8 mouse cellular contexts compared by ENCODE assay signal in the genomic region with DNA sequence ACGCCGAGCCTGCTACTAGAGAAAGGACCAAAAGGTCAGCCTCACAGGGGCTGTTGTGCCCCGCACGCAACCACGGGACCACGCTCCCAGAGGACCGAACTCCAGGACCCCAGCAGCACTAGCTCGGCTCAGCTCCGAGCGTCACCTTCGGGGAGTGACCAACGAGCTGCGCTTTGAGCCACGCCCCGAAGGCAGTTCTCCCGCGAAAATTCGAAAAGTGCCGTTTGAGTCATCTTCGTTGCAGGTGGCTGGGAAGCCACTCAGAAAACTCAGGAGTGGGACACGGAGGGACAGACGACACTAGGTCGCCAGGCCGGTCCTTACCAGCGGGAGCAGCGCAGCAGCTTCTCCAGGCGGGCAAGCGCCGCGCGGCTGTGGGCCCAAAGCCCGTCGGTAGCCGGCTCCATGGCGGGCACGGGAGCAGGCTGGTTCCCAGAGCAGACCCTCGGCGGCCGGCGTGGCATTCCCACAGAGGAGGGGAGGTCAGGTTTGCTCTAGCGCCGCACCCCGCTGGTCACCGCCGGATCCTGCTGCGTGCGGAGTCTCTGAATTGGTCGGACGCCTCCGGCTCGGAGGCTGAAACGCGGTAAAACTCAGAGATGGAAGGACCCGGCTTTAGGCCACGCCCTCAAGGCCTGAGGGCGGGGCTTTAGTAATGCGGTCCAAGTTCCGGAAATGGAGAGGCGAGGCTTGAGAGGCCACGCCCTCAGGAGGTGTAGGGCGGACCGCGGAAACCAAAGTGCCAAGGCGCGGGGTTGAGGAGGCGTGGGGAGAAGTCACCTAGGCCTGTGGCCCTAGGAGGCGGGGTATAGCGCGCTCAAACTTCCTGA. TPM values are rescaled to one million over a fixed set of nuclear protein-coding genes. Genes with fewer than 3 reads are reported as not detected.
A peak's percentile ranks its signal among the peaks of the same experiment; 100 is the strongest.
DNase-seq lines count a peak whose midpoint lies in the region; ATAC-seq and TF ChIP-seq lines count a peak whose summit lies in the region.

A gene (minus strand): TSS at position 803 of the 830 bp plus-strand sequence.

- TF ChIP-seq POLR2A in CH12.LX (IDR thresholded peaks at IDR 0.05; ENCODE audit: low read depth, low read length) = peak; percentile 75

- WGBS in forebrain, embryonic 11.5 days = 1% methylated on average over 69 of the region's 69 CpGs
- under 1% methylated on average over 69 of the region's 69 CpGs for WGBS in heart, embryonic 16.5 days
- under 1% methylated on average over 69 of the region's 69 CpGs for WGBS in liver, embryonic 15.5 days (ENCODE audit: insufficient replicate concordance)
- WGBS in neural tube, embryonic 12.5 days = under 1% methylated on average over 69 of the region's 69 CpGs

- H3K79me2 ChIP-seq in CH12.LX (replicated peaks; ENCODE audit: control insufficient read depth, extremely low read depth, insufficient read depth, poor library complexity, severe bottlenecking) = peaks cover 31% of the 10 kb centered on the region

- TF ChIP-seq CTCF in CH12.LX (conservative IDR thresholded peaks at IDR 0.05 in 1 of 2, IDR thresholded peaks at IDR 0.05 in 1 of 2; ENCODE audit: low read depth in 2 of 2, low read length in 2 of 2) = no peak

- peak; percentile 99 for DNase-seq in CH12.LX (ENCODE audit: extremely low read depth)
- DNase-seq in c-Kit-positive CD71-positive TER-119-negative erythroid progenitor cells, embryonic 14.5 days (ENCODE audit: low read depth) = peak; percentile 99
- DNase-seq in forebrain, embryonic 11.5 days (ENCODE audit: low spot score) = peak; percentile 95
- DNase-seq in kidney, postnatal 36 days = peak; percentile 97 to 98
- peak; percentile 29 for DNase-seq in telencephalon, adult 2 months (ENCODE audit: low read depth, low spot score)

- H3K27ac ChIP-seq in CH12.LX (ENCODE audit: insufficient read depth, low read depth) = peak within 1 kb of the TSS; percentile 71
- H3K27ac ChIP-seq in forebrain, embryonic 11.5 days (ENCODE audit: low read depth, low read length) = peak within 1 kb of the TSS; percentile 63; the same call in 1 of the 2 replicates
- H3K27ac ChIP-seq in heart, embryonic 16.5 days (ENCODE audit: low read length) = peak within 1 kb of the TSS; percentile 87
- peak within 1 kb of the TSS; percentile 92 for H3K27ac ChIP-seq in liver, embryonic 15.5 days (replicated peaks)
- H3K27ac ChIP-seq in neural tube, embryonic 12.5 days = no peak within 1 kb of the TSS

- H3K4me1 ChIP-seq in CH12.LX (ENCODE audit: control insufficient read depth in 1 of 2, insufficient read depth in 2 of 2) = peaks cover 4 to 26% of the 10 kb centered on the region in 2 experiments
- H3K4me1 ChIP-seq in forebrain, embryonic 11.5 days (replicated peaks; ENCODE audit: control insufficient read depth, insufficient read depth, low read length) = peaks cover 6% of the 10 kb centered on the region; the same call in 1 of the 2 replicates
- peaks cover 22% of the 10 kb centered on the region for H3K4me1 ChIP-seq in heart, embryonic 16.5 days (ENCODE audit: control insufficient read depth, insufficient read depth, low read length)
- H3K4me1 ChIP-seq in liver, embryonic 15.5 days (replicated peaks) = peaks cover 56% of the 10 kb centered on the region
- H3K4me1 ChIP-seq in neural tube, embryonic 12.5 days = no peaks in the 10 kb centered on the region

- no peaks in the 10 kb centered on the region for H3K27me3 ChIP-seq in CH12.LX (replicated peaks)
- H3K27me3 ChIP-seq in forebrain, embryonic 11.5 days (ENCODE audit: control insufficient read depth, insufficient read depth, low read length) = no peaks in the 10 kb centered on the region
- no peaks in the 10 kb centered on the region for H3K27me3 ChIP-seq in heart, embryonic 16.5 days (ENCODE audit: control insufficient read depth, insufficient read depth, low read length)
- no peaks in the 10 kb centered on the region for H3K27me3 ChIP-seq in liver, embryonic 15.5 days
- no peaks in the 10 kb centered on the region for H3K27me3 ChIP-seq in neural tube, embryonic 12.5 days (replicated peaks)

- no peaks in the 10 kb centered on the region for H3K9me3 ChIP-seq in CH12.LX (replicated peaks; ENCODE audit: low read length)
- no peaks in the 10 kb centered on the region for H3K9me3 ChIP-seq in forebrain, embryonic 11.5 days (ENCODE audit: control insufficient read depth, low read length)
- no peaks in the 10 kb centered on the region for H3K9me3 ChIP-seq in heart, embryonic 16.5 days (replicated peaks; ENCODE audit: control insufficient read depth, low read length)
- H3K9me3 ChIP-seq in liver, embryonic 15.5 days (replicated peaks) = no peaks in the 10 kb centered on the region
- no peaks in the 10 kb centered on the region for H3K9me3 ChIP-seq in neural tube, embryonic 12.5 days

- ATAC-seq in forebrain, embryonic 11.5 days (replicated peaks; ENCODE audit: low FRiP score) = peak; percentile 98
- ATAC-seq in heart, embryonic 16.5 days (replicated peaks; ENCODE audit: extremely low read depth, insufficient read depth, low FRiP score) = peak; percentile 95
- ATAC-seq in liver, embryonic 15.5 days (ENCODE audit: insufficient read depth) = peak; percentile 97
- peak; percentile 92 for ATAC-seq in neural tube, embryonic 12.5 days (ENCODE audit: low FRiP score, low read depth)

- H3K4me3 ChIP-seq in CH12.LX (replicated peaks in 1 of 3; ENCODE audit: low read depth in 2 of 3, low read length in 2 of 3, poor library complexity in 1 of 3) = peak within 1 kb of the TSS; percentile 90 to 94 (median 91)
- H3K4me3 ChIP-seq in forebrain, embryonic 11.5 days (ENCODE audit: low read depth, low read length) = peak within 1 kb of the TSS; percentile 54
- peak within 1 kb of the TSS; percentile 88 for H3K4me3 ChIP-seq in heart, embryonic 16.5 days (ENCODE audit: low read length)
- peak within 1 kb of the TSS; percentile 99 for H3K4me3 ChIP-seq in liver, embryonic 15.5 days (replicated peaks)
- H3K4me3 ChIP-seq in neural tube, embryonic 12.5 days = peak within 1 kb of the TSS; percentile 76

- no peak for TF ChIP-seq EP300 in CH12.LX (IDR thresholded peaks at IDR 0.05; ENCODE audit: low read length)

- dilution Hi-C loops in CH12.LX (cut with MboI; ENCODE audit: extremely low pct_ligation_motif_present, extremely low pct_unique_long_range_greater_than_20kb, low sequenced_read_pairs) = no loop called here

- peaks cover 0 to 16% of the 10 kb centered on the region in 2 experiments for H3K36me3 ChIP-seq in CH12.LX (replicated peaks in 1 of 2; ENCODE audit: control insufficient read depth in 1 of 2, insufficient read depth in 1 of 2, low read length in 1 of 2)
- no peaks in the 10 kb centered on the region for H3K36me3 ChIP-seq in forebrain, embryonic 11.5 days (ENCODE audit: control insufficient read depth, insufficient read depth, low read length)
- no peaks in the 10 kb centered on the region for H3K36me3 ChIP-seq in heart, embryonic 16.5 days (ENCODE audit: control insufficient read depth, insufficient read depth)
- peaks cover 5% of the 10 kb centered on the region; the same call in 1 of the 2 replicates for H3K36me3 ChIP-seq in liver, embryonic 15.5 days (replicated peaks)
- H3K36me3 ChIP-seq in neural tube, embryonic 12.5 days = no peaks in the 10 kb centered on the region

- TF ChIP-seq RAD21 in CH12.LX (IDR thresholded peaks at IDR 0.05; ENCODE audit: low read depth, low read length) = no peak; the same call in none of the 2 replicates

- peak within 1 kb of the TSS; percentile 66 for H3K9ac ChIP-seq in CH12.LX (ENCODE audit: insufficient read depth, low read depth)
- peak within 1 kb of the TSS; percentile 70 for H3K9ac ChIP-seq in forebrain, embryonic 11.5 days (ENCODE audit: low read length)
- peak within 1 kb of the TSS; percentile 82 for H3K9ac ChIP-seq in heart, embryonic 16.5 days (ENCODE audit: low read length)
- peak within 1 kb of the TSS; percentile 92 for H3K9ac ChIP-seq in liver, embryonic 15.5 days
- peak within 1 kb of the TSS; percentile 61 for H3K9ac ChIP-seq in neural tube, embryonic 12.5 days

- peak within 1 kb of the TSS; percentile 18; the same call in 1 of the 2 replicates for H3K4me2 ChIP-seq in CH12.LX (ENCODE audit: insufficient read depth, low read depth, poor library complexity, severe bottlenecking)
- peak within 1 kb of the TSS; percentile 63 for H3K4me2 ChIP-seq in forebrain, embryonic 11.5 days (ENCODE audit: low read depth, low read length, severe bottlenecking)
- peak within 1 kb of the TSS; percentile 68 for H3K4me2 ChIP-seq in heart, embryonic 16.5 days (ENCODE audit: low read depth, low read length)
- H3K4me2 ChIP-seq in liver, embryonic 15.5 days = peak within 1 kb of the TSS; percentile 73
- peak within 1 kb of the TSS; percentile 66 for H3K4me2 ChIP-seq in neural tube, embryonic 12.5 days (replicated peaks)

- in situ Hi-C loops in CH12.LX (cut with MboI; ENCODE audit: low pct_ligation_motif_present, low pct_unique_long_range_greater_than_20kb, low sequenced_read_pairs) = no loop called here

TF ChIP-seq in CH12.LX, 34 proteins besides CTCF, POLR2A, EP300 and RAD21 (continues in another document):
- TF ChIP-seq TCF12 (IDR thresholded peaks at IDR 0.05; ENCODE audit: low read depth, low read length) (peak; percentile 54), CHD1 (IDR thresholded peaks at IDR 0.05; ENCODE audit: low read depth, low read length) (peak; percentile 46; the same call in 1 of the 2 replicates), MAX (IDR thresholded peaks at IDR 0.05; ENCODE audit: low read length) (peak; percentile 75), JUND (conservative IDR thresholded peaks at IDR 0.05; ENCODE audit: low read depth, low read length) (no peak), USF1 (IDR thresholded peaks at IDR 0.05; ENCODE audit: low read depth, low read length) (no peak), MXI1 (IDR thresholded peaks at IDR 0.05; ENCODE audit: low read depth, low read length) (peak; percentile 93), ELF1 (IDR thresholded peaks at IDR 0.05; ENCODE audit: low read depth, low read length) (peak; percentile 93), GABPA (IDR thresholded peaks at IDR 0.05; ENCODE audit: insufficient replicate concordance, low read depth, low read length) (no peak), BHLHE40 (IDR thresholded peaks at IDR 0.05; ENCODE audit: low read depth, low read length) (peak; percentile 45), ZKSCAN1 (IDR thresholded peaks at IDR 0.05; ENCODE audit: borderline replicate concordance, low read depth, low read length) (no peak), UBTF (IDR thresholded peaks at IDR 0.05; ENCODE audit: low read depth, low read length) (peak; percentile 35; the same call in 1 of the 2 replicates), E2F4 (IDR thresholded peaks at IDR 0.05; ENCODE audit: insufficient replicate concordance, low read depth, low read length) (peak; percentile 85), CHD2 (IDR thresholded peaks at IDR 0.05; ENCODE audit: low read length) (no peak; the same call in 1 of the 2 replicates)

RNA-seq across cellular contexts. Expression of the gene that starts here (rescaled TPM):
- total RNA-seq in CH12.LX (2012; rRNA removed) (9.5 and 9.9 TPM in 2 replicates), CH12.LX (2014; rRNA removed) (7.7 and 8.8 TPM in 2 replicates)
- polyA plus RNA-seq in CH12.LX (2012; ENCODE audit: insufficient read length, low read depth) = 6.4 and 7.1 TPM in 2 replicates
- 3.4 and 3.6 TPM in 2 replicates for polyA plus RNA-seq in forebrain, embryonic 11.5 days (2014; fragmentation: Nextera tagmentation; extraction: Ambion mirVana)
- polyA plus RNA-seq in heart, embryonic 16.5 days (2015; fragmentation: Nextera tagmentation; extraction: Ambion mirVana) = 1.7 and 2.1 TPM in 2 replicates
- polyA plus RNA-seq in liver, embryonic 15.5 days (2015; fragmentation: Nextera tagmentation; extraction: Ambion mirVana) = 2.0 and 2.5 TPM in 2 replicates
- polyA plus RNA-seq in neural tube, embryonic 12.5 days (2016; fragmentation: Nextera tagmentation; extraction: Ambion mirVana) = 1.5 and 1.6 TPM in 2 replicates

Comparison
In these comparisons a context has a peak if more than half of its experiments do, and no peak if none do; other contexts are left out.
1. DNase-seq: peak in every context shown above with its lines; median percentile 99 in CH12.LX; 99 in c-Kit-positive CD71-positive TER-119-negative erythroid progenitor cells, embryonic 14.5 days; 98 in kidney, postnatal 36 days; 95 in forebrain, embryonic 11.5 days; 29 in telencephalon, adult 2 months.
2. H3K4me2 ChIP-seq: peak in every context shown above with its lines; median percentile 73 in liver, embryonic 15.5 days; 68 in heart, embryonic 16.5 days; 66 in neural tube, embryonic 12.5 days; 63 in forebrain, embryonic 11.5 days; 18 in CH12.LX.